Mouse (Mus musculus): ENCODE measurements around the gene Phactr2.

Phactr2 gene

GRCm38 (mm10) chr10:13446791-13447249, 27.4 kb downstream of the Phactr2 start:
- peak; percentile 90 for DNase-seq

DNA sequence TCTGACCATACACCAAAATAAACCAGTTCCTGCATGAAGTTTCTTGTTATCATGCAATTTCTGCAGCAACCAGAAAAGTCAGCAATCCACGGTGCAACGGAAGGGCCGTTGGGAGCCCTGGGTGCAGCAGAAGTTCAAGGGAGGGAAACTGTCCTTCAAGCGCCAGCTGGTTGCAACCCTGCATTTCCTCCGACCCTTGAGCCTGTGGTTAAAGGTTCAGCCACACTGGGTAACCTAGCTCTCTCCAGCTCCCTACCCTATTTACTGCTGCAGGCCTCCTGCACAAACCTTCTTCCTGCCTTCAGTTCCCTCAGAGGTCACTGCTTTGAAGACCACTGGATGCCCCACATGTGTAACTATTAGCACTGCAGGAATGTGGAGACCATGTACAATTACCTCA, 30.0 kb downstream of the Phactr2 start:
- no peak for DNase-seq

DNA sequence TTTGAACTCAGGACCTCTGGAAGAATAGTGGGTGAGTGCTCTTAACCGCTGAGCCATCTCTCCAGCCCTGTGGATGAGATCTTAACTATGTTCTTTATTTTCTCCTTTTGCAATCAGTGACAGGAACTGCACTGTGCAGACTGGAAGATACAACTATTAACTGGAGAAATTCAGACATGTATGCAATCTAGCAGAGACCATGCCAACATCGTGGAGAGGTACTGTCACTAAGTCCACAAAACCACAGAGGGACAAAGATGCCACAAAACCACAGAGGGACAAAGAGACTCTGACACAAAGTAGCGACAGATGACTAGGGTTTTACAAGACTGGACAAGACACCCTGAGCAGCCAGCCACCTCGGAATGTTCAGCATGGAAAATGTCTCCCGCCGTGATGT, 30.6 kb downstream of the Phactr2 start:
- no peak for DNase-seq

DNA sequence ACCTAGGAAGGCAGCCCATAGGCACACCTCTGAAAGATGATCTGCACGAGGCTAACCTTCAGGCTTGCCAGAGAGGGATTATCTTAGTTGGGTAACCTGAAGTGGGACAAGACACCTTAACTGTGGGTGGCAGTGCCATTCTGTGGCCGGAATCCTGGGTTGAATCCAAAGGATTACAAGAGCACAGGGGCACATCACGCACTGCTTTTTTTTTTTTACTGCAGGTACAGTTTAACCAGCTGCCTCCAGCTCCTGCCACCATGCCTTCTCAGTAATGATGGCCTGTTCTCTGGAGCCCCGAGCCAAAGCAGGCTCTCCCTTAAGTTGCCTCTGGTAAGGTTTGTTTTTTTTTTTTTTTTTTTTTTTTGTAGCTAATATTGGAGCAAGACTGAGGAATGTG, 33.9 kb downstream of the Phactr2 start:
- no peak for DNase-seq

DNA sequence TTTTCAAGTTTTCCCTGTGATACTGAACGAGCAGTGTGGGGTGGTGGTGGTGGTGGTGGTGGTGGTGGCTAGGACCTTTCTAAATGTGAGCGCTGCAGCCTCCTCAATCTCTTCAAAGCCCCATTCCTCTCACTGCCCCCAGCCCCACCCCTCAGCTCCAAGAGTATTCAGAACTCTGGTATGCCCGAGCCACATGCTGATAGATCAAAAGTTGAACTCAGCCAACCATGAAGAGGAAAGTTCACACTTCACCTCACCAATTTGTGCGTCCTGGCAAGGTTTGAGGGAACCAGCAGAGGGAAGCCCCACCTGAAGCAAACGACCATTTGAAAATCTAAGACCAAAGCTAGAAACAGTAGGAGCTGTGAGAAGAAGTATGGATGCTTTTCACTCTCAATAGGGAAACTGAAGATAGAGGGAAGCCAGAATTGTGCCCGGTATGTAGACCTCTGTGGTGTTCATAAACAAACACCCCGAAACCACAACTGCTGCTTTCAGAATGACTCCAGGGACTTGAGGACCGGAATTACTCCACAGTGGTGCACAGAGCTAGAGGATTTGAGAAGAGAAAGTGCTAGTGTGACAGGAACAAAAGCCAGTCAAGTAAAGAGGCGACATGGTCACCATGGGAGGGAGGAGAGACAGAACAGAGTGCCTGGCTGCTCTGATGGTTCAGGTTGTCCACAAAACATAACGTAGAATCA, 35.9 kb downstream of the Phactr2 start:
- peak; percentile 59 for DNase-seq

- DNase-seq = no peak
These were observed 37.2 kb downstream of the Phactr2 start for GRCm38 (mm10) chr10:13437011-13437410.

DNA sequence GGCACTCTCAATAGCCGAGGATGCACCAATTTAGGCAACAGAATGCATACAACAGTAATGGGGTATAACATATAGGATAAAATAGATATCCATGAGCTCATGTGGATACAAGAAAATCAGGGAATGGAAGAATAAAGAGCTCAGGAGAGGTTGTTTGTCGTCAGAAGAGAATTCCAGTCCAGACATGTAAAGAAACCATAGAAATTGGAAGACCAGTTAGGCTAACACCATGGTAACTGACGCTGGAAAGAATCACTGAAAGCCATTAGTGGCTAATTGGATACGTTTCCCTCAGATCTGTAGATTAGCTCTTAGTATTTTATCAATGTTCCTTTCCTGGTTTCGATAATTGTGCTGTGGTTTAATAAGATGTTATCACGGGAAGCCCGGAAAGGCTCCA, 41.2 kb downstream of the Phactr2 start:
- DNase-seq = no peak

DNA sequence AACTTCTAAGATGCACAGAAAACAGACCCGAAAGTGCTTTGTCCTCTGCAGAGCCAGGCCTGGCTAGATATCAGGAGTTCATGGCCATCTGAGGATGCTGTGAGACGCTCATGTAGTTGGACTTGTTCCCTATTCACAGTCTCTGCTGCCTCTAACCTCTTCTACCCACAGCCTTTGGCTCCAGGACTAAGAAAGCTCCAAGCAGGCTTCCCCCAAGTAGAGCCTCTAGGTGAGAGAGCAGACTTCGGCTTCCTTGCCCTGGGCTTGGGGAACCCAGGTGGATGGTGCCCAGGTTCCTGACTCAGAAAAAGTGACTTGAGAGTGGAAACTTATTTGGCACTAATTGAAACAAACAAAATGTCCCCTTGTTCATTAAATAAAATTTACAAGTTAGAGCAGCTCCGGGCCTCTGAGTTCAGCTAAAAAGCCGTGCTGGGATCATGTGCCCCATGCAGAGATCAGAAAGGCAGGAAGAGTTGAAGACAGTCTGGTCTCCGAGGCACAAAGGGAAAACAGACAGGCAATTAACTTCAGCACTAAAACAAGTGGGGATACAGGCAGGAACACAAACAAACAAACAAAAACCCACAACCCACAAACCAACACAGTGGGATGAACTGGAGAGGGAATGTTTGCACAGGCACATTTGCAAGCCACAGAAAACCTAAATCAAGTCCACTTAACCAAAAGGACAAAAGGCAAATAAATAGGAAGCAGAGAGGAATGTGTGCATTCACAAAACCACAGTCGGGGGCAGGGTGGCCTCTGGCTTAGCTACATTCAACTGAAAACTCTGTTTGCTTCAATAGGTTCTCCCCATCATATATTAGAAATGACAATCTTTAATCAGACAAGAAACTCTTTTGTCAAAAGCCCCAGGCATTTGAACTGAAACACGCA, 42.3 kb downstream of the Phactr2 start:
- DNase-seq = no peak

GRCm38 (mm10) chr10:13429766-13430165, 44.4 kb downstream of the Phactr2 start:
- peak; percentile 74 for DNase-seq

DNA sequence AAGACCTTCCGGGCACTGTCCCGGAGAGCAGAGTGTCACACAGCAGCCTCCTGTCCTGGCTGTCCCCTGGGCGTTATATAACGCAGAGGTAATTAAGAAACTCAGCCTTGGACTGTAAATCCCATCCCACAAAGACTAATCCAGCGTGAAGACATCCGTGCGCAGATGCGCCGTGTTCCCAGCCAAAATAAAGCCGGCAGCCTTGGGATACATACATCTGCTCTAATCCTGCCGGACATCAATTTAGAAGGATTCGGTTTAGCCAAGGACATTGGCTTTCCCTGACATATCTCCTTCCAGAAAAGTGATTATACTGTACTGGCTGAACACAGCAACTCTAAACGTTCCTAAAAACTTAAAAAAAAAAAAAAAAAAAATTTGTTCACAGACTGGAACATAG, 45.0 kb downstream of the Phactr2 start:
- no peak for DNase-seq

DNA sequence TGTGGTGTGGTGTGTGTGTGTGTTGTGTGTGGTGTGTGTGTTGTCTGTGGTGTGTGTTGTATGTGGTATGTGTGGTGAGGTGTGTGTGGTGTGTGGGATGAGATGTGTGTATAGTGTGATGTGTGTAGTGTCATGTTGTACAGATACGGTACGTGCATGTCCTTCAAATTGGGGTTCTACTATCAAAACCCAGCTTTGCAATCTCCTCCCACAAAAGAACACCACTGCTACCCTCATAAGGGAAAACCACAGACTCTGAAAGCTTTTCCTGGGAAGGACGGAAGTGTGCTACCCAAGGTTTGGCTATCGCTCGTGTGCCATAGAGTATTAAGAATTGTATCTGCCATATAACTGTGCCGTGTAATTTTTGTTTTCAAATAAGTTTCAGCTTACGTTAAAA, 45.7 kb downstream of the Phactr2 start:
- no peak for DNase-seq

- DNase-seq = peak; percentile 51
These were observed 46.6 kb downstream of the Phactr2 start for GRCm38 (mm10) chr10:13427599-13427998.

DNA sequence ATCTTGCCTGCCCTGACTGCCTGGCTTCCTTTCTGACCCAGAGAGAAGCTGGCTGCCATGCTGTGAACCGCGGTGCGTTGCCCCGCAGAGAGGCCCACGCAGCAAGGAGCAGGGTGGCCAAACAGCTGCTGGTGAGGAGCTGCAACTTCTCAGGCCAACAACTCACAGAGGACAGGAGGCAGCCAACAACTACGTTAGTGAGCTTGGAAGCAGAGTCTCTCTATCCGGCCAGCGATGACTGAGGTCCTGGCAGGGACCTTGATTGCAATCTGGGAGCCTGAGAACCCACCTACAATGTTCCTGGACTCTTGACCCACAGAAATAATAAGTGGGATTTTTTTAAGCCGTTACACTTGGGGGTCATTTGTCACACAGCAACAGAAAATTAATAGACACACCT, 49.0 kb downstream of the Phactr2 start:
- no peak for DNase-seq

- DNase-seq = no peak
These were observed 49.7 kb downstream of the Phactr2 start for GRCm38 (mm10) chr10:13424508-13424907.

GRCm38 (mm10) chr10:13424015-13424414, 50.2 kb downstream of the Phactr2 start:
- DNase-seq = no peak

GRCm38 (mm10) chr10:13422121-13422520, 52.1 kb downstream of the Phactr2 start:
- no peak for DNase-seq

DNA sequence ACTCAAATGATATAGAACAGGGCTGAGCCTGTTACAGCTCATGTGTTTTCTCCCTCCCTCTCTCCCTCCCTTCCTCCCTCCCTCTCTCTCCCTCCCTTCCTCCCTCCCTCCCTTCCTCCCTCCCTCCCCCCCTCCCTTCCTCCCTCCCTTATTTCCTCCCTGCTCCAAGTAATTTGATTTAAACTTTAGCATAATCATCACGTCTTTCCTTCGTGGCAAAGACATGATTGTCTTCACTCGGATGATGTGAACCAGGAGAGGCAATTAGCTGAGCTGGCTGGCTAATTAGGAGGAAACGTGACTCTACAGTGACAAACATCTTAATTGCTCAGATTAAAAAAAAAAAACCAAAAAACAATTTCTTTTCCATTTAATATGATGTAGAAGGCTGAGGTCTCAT, 55.0 kb downstream of the Phactr2 start:
- DNase-seq = no peak

- no peak for DNase-seq
These were observed 58.6 kb downstream of the Phactr2 start for GRCm38 (mm10) chr10:13415489-13416104.

- no peak for DNase-seq
These were observed 61.8 kb downstream of the Phactr2 start for GRCm38 (mm10) chr10:13412202-13412923.

DNA sequence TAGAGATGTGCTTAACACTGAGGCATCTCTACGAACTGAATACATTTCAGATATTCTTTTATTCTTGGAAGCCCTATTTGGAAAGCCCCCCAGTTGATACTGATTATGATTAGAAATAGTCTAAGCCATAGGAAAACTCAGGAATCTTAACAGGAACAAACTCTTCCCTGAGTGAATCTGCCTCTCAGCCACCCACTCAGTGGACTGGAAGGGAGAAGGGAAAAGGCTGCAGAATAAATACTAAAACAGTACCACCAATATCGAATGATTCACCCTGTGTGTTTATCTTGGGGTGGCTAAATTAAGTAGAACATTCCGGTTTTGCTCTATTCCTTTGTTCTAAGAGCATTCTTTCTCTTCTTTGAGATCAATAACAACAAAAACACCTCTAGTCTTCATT, 63.2 kb downstream of the Phactr2 start:
- no peak for DNase-seq

GRCm38 (mm10) chr10:13401971-13402370, 72.2 kb downstream of the Phactr2 start:
- DNase-seq = no peak

DNA sequence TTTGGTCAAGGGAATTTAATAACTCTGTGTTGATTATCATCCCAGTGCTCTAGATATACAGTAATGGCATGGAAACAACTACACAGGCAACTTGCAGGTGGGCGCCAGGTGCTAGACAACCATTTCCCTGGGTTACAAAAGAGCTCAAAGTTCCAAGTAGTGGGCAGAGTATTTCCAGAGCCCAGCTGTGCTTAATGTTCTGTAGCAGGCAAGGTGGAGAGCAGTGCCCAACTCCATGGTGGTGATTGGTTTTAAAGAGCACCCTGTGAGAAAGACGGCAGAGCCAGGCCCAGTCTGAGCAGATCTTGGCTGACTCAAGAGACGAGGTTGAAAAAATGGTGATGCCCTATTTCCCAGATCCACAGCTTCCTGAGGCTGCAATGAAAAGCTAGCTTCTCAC, 78.5 kb downstream of the Phactr2 start:
- DNase-seq = no peak

DNA sequence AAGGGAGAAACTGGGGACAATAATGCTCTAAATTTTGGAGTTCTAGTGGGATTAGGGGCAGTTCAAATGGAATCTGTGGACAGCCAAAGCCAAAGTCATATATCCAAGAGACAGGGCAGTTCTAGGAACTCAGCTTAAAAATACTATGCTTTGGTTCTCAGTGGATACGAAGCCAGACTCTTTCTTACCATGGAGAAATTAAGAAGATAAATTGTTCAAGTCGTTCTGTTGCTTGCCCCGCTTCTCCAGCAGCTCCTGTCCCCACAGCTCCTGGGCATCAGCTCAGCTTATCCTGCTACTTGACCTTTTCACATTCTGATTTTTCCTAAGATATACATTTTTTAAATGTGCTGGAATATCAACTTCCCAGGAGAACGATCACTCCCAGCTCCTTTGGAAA, 80.2 kb downstream of the Phactr2 start:
- no peak for DNase-seq

Measured in kidney, postnatal 10 days (tissue).